Mouse (Mus musculus) liver, adult 2 months (tissue): ENCODE data around the gene Nfix.

Experiments used
- CTCF ChIP-seq: fragments of 200-500 bp; IDR thresholded peaks from 2 replicates; pipeline ENCODE4 v1.5.1; 2011; ENCODE audit warnings: low read depth, low read length, control low read depth
- POLR2A ChIP-seq: fragments of 200-500 bp; IDR thresholded peaks from 2 replicates; pipeline ENCODE4 v1.6.1; 2011; ENCODE audit warnings: low read length, control low read depth; ENCODE audit not compliant: insufficient read depth; ENCODE audit errors: extremely low read depth

- no peak for TF ChIP-seq CTCF
- TF ChIP-seq POLR2A, result no peak
Observed at GRCm38 (mm10) chr8:84811303-84811702, 11.2 kb upstream of the Nfix start.
